Mouse (Mus musculus) heart, embryonic 14.5 days (tissue): ENCODE measurements around the gene Hdac10. TPM values are rescaled to one million over a fixed set of nuclear protein-coding genes. Genes with fewer than 3 reads are reported as not detected.

Experiments used
- ATAC-seq: fragments of 200-750 bp; cut with Nextera tagmentation; 2 replicates; pipeline ENCODE4 v1.8.0; 2017; ENCODE audit warnings: low read depth, moderate TSS enrichment; ENCODE audit not compliant: insufficient number of reproducible peaks, insufficient read depth, low FRiP score
- H3K27ac ChIP-seq, 2 experiments: fragments of 200-500 bp in 1 of 2; fragments of 300-500 bp in 1 of 2; sonication (generic) in 1 of 2; replicated peaks in 1 of 2; 2 replicates each; pipeline ENCODE4 v1.5.1; 2012 to 2014; ENCODE audit warnings: low read depth in 2 of 2, low read length in 2 of 2, control low read depth in 1 of 2, mild to moderate bottlenecking in 1 of 2, mixed read lengths in 1 of 2; ENCODE audit not compliant: control insufficient read depth in 1 of 2, insufficient read depth in 1 of 2
- H3K27me3 ChIP-seq: fragments of 300-500 bp; sonication (generic); 2 replicates; pipeline ENCODE4 v1.6.1; 2014; ENCODE audit warnings: mild to moderate bottlenecking, low read length, control low read depth; ENCODE audit not compliant: control insufficient read depth, insufficient read depth
- H3K36me3 ChIP-seq: fragments of 300-500 bp; sonication (generic); 2 replicates; pipeline ENCODE4 v1.6.1; 2014; ENCODE audit warnings: mild to moderate bottlenecking, control low read depth, low read length, mixed read lengths; ENCODE audit not compliant: control insufficient read depth, insufficient read depth
- H3K4me1 ChIP-seq, 2 experiments: fragments of 200-500 bp in 1 of 2; fragments of 300-500 bp in 1 of 2; sonication (generic) in 1 of 2; 2 replicates each; pipeline ENCODE4 v1.6.1; 2012 to 2014; ENCODE audit warnings: low read length in 2 of 2, control low read depth in 1 of 2, mixed read lengths in 1 of 2; ENCODE audit not compliant: control insufficient read depth in 2 of 2, insufficient read depth in 2 of 2
- H3K4me2 ChIP-seq: fragments of 300-500 bp; sonication (generic); 2 replicates; pipeline ENCODE4 v1.6.1; 2014; ENCODE audit warnings: mild to moderate bottlenecking, low read length
- H3K4me3 ChIP-seq, 2 experiments: fragments of 200-500 bp in 1 of 2; fragments of 300-500 bp in 1 of 2; sonication (generic) in 1 of 2; 2 replicates each; pipeline ENCODE4 v1.5.1; 2012 to 2014; ENCODE audit warnings: low read length in 2 of 2, mild to moderate bottlenecking in 2 of 2, control low read depth in 1 of 2, low read depth in 1 of 2, moderate library complexity in 1 of 2; ENCODE audit not compliant: control insufficient read depth in 1 of 2, insufficient read depth in 1 of 2
- H3K9ac ChIP-seq: fragments of 300-500 bp; sonication (generic); 2 replicates; pipeline ENCODE4 v1.6.1; 2014; ENCODE audit warnings: mild to moderate bottlenecking, low read length
- H3K9me3 ChIP-seq: fragments of 300-500 bp; sonication (generic); 2 replicates; pipeline ENCODE4 v1.6.1; 2016; ENCODE audit warnings: low read length, control low read depth; ENCODE audit not compliant: control insufficient read depth
- WGBS: fragments of 180-500 bp; shearing (Covaris S2); extraction: QIAGEN DNeasy Blood & Tissue Kit; methylation state at CpG from one replicate; pipeline ENCODE4 v1.1.7; 2014; 5-methylcytosine and 5-hydroxymethylcytosine counted together
- polyA plus RNA-seq: library from polyadenylated mRNA; unstranded; fragments of >200 nt; fragmentation: Nextera tagmentation; extraction: Ambion mirVana; gene quantifications from 2 replicates; pipeline ENCODE4 v1.2.1, GENCODE M21; 2014

Hdac10 gene
- polyA plus RNA-seq = 11.0 and 11.5 TPM in 2 replicates

- Histone ChIP-seq H3K36me3 (peaks cover 50% of the 10 kb centered on the region), H3K4me1 (peaks cover 8 to 16% of the 10 kb centered on the region in 2 experiments; a peak in 3 of 4 replicates), H3K27ac (peak within 1 kb of the TSS; percentile 82 to 85), H3K9me3 (no peaks in the 10 kb centered on the region), H3K9ac (peak within 1 kb of the TSS; percentile 78), H3K4me2 (peak within 1 kb of the TSS; percentile 73), H3K27me3 (no peaks in the 10 kb centered on the region), H3K4me3 (peak within 1 kb of the TSS; percentile 66 to 85)
- ATAC-seq = peak; percentile 78
- 3% methylated on average over 36 of the region's 36 CpGs for WGBS
These were observed at the start of gene Hdac10 for GRCm38 (mm10) chr15:89128382-89129350. Gene Hdac10, minus strand, starts transcription at chr15:89128700.

- H3K36me3 ChIP-seq = no peaks in the 10 kb centered on the region
- H3K9me3 ChIP-seq = no peaks in the 10 kb centered on the region
- H3K4me1 ChIP-seq = peaks cover 67 to 79% of the 10 kb centered on the region in 2 experiments
- H3K9ac ChIP-seq = peak overlapping the region; percentile 82
- H3K27ac ChIP-seq = peak overlapping the region; percentile 87 to 96
- no peaks in the 10 kb centered on the region for H3K27me3 ChIP-seq
- peak overlapping the region; percentile 92 for H3K4me2 ChIP-seq
- H3K4me3 ChIP-seq = peak overlapping the region in 1 of 2 experiments; percentile 80; a peak in 1 of 4 replicates
- 51% methylated on average over 4 of the region's 4 CpGs for WGBS
- ATAC-seq = no peak
These were observed 49.2 kb upstream of the Hdac10 start for GRCm38 (mm10) chr15:89177576-89178259.

GRCm38 (mm10) chr15:89177121-89177520 is 48.6 kb upstream of the Hdac10 start:
- H3K4me3 ChIP-seq = 0 out of 4 replicates have a peak overlapping the region, but pooled peaks of 1 of the 2 experiments have one; percentile 1
- ATAC-seq = no peak
- H3K36me3 ChIP-seq = no peaks in the 10 kb centered on the region
- H3K9ac ChIP-seq = peak overlapping the region; percentile 46
- H3K4me2 ChIP-seq = peak overlapping the region; percentile 92
- H3K27ac ChIP-seq = peak overlapping the region; percentile 54 to 96
- no peaks in the 10 kb centered on the region for H3K27me3 ChIP-seq
- H3K4me1 ChIP-seq = peaks cover 67 to 80% of the 10 kb centered on the region in 2 experiments
- H3K9me3 ChIP-seq = no peaks in the 10 kb centered on the region
- 7% methylated on average over 5 of the region's 5 CpGs for WGBS

- H3K36me3 ChIP-seq = no peaks in the 10 kb centered on the region
- no peak overlapping the region for H3K4me3 ChIP-seq
- H3K9ac ChIP-seq = peak overlapping the region; percentile 5; the same call in 1 of the 2 replicates
- H3K4me2 ChIP-seq = no peak overlapping the region
- no peaks in the 10 kb centered on the region for H3K27me3 ChIP-seq
- 0 out of 4 replicates have a peak overlapping the region, but pooled peaks of 1 of the 2 experiments have one; percentile 6 for H3K27ac ChIP-seq
- WGBS = 59% methylated on average over 13 of the region's 13 CpGs
- peaks cover 60 to 79% of the 10 kb centered on the region in 2 experiments for H3K4me1 ChIP-seq
- H3K9me3 ChIP-seq = no peaks in the 10 kb centered on the region
- ATAC-seq = no peak
These were observed 47.1 kb upstream of the Hdac10 start for GRCm38 (mm10) chr15:89175411-89176155.

- Histone ChIP-seq H3K27ac (no peak overlapping the region), H3K9ac (no peak overlapping the region), H3K4me2 (no peak overlapping the region), H3K36me3 (peaks cover 3% of the 10 kb centered on the region; the same call in 1 of the 2 replicates), H3K9me3 (no peaks in the 10 kb centered on the region), H3K27me3 (no peaks in the 10 kb centered on the region), H3K4me1 (peaks cover 66 to 86% of the 10 kb centered on the region in 2 experiments), H3K4me3 (no peak overlapping the region)
- ATAC-seq = no peak
- WGBS = 41% methylated on average over 11 of the region's 11 CpGs
These were observed 46.4 kb upstream of the Hdac10 start for GRCm38 (mm10) chr15:89174889-89175339.

- 2% methylated on average over 15 of the region's 15 CpGs for WGBS
- H3K27me3 ChIP-seq = no peaks in the 10 kb centered on the region
- H3K4me1 ChIP-seq = peaks cover 71 to 87% of the 10 kb centered on the region in 2 experiments
- 0 out of 4 replicates have a peak overlapping the region, but pooled peaks of 1 of the 2 experiments have one; percentile 43 for H3K27ac ChIP-seq
- peak; percentile 20; the same call in 1 of the 2 replicates for ATAC-seq
- peak overlapping the region; percentile 80 for H3K9ac ChIP-seq
- no peaks in the 10 kb centered on the region for H3K9me3 ChIP-seq
- peaks cover 6% of the 10 kb centered on the region; the same call in 1 of the 2 replicates for H3K36me3 ChIP-seq
- H3K4me3 ChIP-seq = peak overlapping the region; percentile 59 to 60
- peak overlapping the region; percentile 99 for H3K4me2 ChIP-seq
These were observed 45.4 kb upstream of the Hdac10 start for GRCm38 (mm10) chr15:89173906-89174214.
